Mouse (Mus musculus) liver, adult 2 months (tissue): Measurements from ENCODE around the gene Olfr1128. TPM values are rescaled to one million over a fixed set of nuclear protein-coding genes. Genes with fewer than 3 reads are reported as not detected.
"Not testable (repeated sequence)": the region's sequence is repeated elsewhere in the genome, so short reads cannot be mapped to it uniquely, and the experiment has no call there.

ENCODE experiments used
- DNase-seq: peaks from one replicate; pipeline ENCODE4 v3.0.0-alpha.2; 2011; ENCODE audit warnings: low read depth, low spot score; ENCODE audit errors: extremely low read depth
- H3K27ac ChIP-seq: fragments of 200-500 bp; replicated peaks from 2 replicates; pipeline ENCODE4 v1.5.1; 2012; ENCODE audit warnings: low read depth, mild to moderate bottlenecking, control low read depth, inconsistent platforms, low read length; ENCODE audit not compliant: insufficient read depth
- H3K27me3 ChIP-seq: fragments of 200-500 bp; 2 replicates; pipeline ENCODE4 v1.6.1; 2012; ENCODE audit warnings: mild to moderate bottlenecking, moderate library complexity, low read length, inconsistent platforms; ENCODE audit not compliant: control insufficient read depth, insufficient read depth
- H3K36me3 ChIP-seq: fragments of 200-500 bp; 2 replicates; pipeline ENCODE4 v1.6.1; 2012; ENCODE audit warnings: low read length, inconsistent platforms; ENCODE audit not compliant: control insufficient read depth, insufficient read depth
- H3K4me1 ChIP-seq: fragments of 200-500 bp; 2 replicates; pipeline ENCODE4 v1.6.1; 2011; ENCODE audit warnings: low read length; ENCODE audit not compliant: control insufficient read depth, insufficient read depth
- H3K4me3 ChIP-seq: fragments of 200-500 bp; 2 replicates; pipeline ENCODE4 v1.5.1; 2011; ENCODE audit warnings: low read depth, mild to moderate bottlenecking, control low read depth, low read length, moderate library complexity; ENCODE audit not compliant: insufficient read depth
- H3K79me2 ChIP-seq: fragments of 200-500 bp; 2 replicates; pipeline ENCODE4 v1.6.1; 2012; ENCODE audit warnings: inconsistent platforms, mild to moderate bottlenecking, low read length, moderate library complexity; ENCODE audit not compliant: control insufficient read depth, insufficient read depth
- H3K9ac ChIP-seq: fragments of 200-500 bp; 2 replicates; pipeline ENCODE4 v1.6.1; 2012; ENCODE audit warnings: low read depth, mild to moderate bottlenecking, control low read depth, inconsistent platforms, low read length
- CTCF ChIP-seq: fragments of 200-500 bp; IDR thresholded peaks from 2 replicates; pipeline ENCODE4 v1.5.1; 2011; ENCODE audit warnings: low read depth, low read length, control low read depth
- POLR2A ChIP-seq: fragments of 200-500 bp; IDR thresholded peaks from 2 replicates; pipeline ENCODE4 v1.6.1; 2011; ENCODE audit warnings: low read length, control low read depth; ENCODE audit not compliant: insufficient read depth; ENCODE audit errors: extremely low read depth
- WGBS: fragments of 180-500 bp; shearing (Covaris S2); methylation state at CpG from one replicate; pipeline ENCODE4 v1.1.7; 2018; 5-methylcytosine and 5-hydroxymethylcytosine counted together
- polyA plus RNA-seq: library from polyadenylated mRNA; depleted of rRNA; stranded (reverse); fragments of >200 nt; gene quantifications from 2 replicates; pipeline ENCODE4 v1.2.3, GENCODE M21; 2012; rRNA removed
- total RNA-seq: library from RNA; depleted of rRNA; stranded (reverse); fragments of >200 nt; gene quantifications from 2 replicates; pipeline ENCODE4 v1.2.3, GENCODE M21; 2014; rRNA removed

Olfr1128 gene
- total and polyA plus RNA-seq, 2 experiments = not detected

GRCm38 (mm10) chr2:87516581-87516980, 28.8 kb downstream of the Olfr1128 start:
- no peak overlapping the region for H3K27ac ChIP-seq
- TF ChIP-seq POLR2A (no peak), CTCF (no peak)
- no peak overlapping the region for H3K4me3 ChIP-seq
- H3K79me2 ChIP-seq = no peaks in the 10 kb centered on the region
- H3K9ac ChIP-seq = no peak overlapping the region
- H3K4me1 ChIP-seq = peaks cover 2% of the 10 kb centered on the region; the same call in 1 of the 2 replicates
- no peak for DNase-seq
- no peaks in the 10 kb centered on the region for H3K27me3 ChIP-seq
- 79% methylated on average over 3 of the region's 3 CpGs for WGBS
- no peaks in the 10 kb centered on the region for H3K36me3 ChIP-seq

- TF ChIP-seq POLR2A = no peak
- no peak for TF ChIP-seq CTCF
- 64% methylated on average over 8 of the region's 8 CpGs for WGBS
- no peak for DNase-seq
Observed at GRCm38 (mm10) chr2:87515457-87516060, 29.8 kb downstream of the Olfr1128 start.

GRCm38 (mm10) chr2:87515046-87515445, 30.3 kb downstream of the Olfr1128 start:
- DNase-seq = no peak
- H3K4me3 ChIP-seq = no peak overlapping the region
- H3K27ac ChIP-seq = no peak overlapping the region
- no peaks in the 10 kb centered on the region for H3K4me1 ChIP-seq
- 79% methylated on average over 2 of the region's 2 CpGs for WGBS
- TF ChIP-seq POLR2A (no peak), CTCF (no peak)
- H3K36me3 ChIP-seq = no peaks in the 10 kb centered on the region
- H3K9ac ChIP-seq = no peak overlapping the region
- H3K27me3 ChIP-seq = no peaks in the 10 kb centered on the region
- no peaks in the 10 kb centered on the region for H3K79me2 ChIP-seq

More at GRCm38 (mm10) chr2:87515457-87516060, 29.8 kb downstream of the Olfr1128 start:
- Histone ChIP-seq H3K4me1 (no peaks in the 10 kb centered on the region), H3K79me2 (no peaks in the 10 kb centered on the region), H3K9ac (no peak overlapping the region), H3K27me3 (no peaks in the 10 kb centered on the region), H3K4me3 (no peak overlapping the region), H3K36me3 (no peaks in the 10 kb centered on the region), H3K27ac (no peak overlapping the region)

- Histone ChIP-seq H3K4me3 (no peak within 1 kb of the TSS), H3K27ac (no peak within 1 kb of the TSS), H3K9ac (no peak within 1 kb of the TSS), H3K79me2 (no peaks in the 10 kb centered on the region), H3K4me1 (no peaks in the 10 kb centered on the region), H3K27me3 (no peaks in the 10 kb centered on the region), H3K36me3 (no peaks in the 10 kb centered on the region)
- no peak for TF ChIP-seq POLR2A
- no peak for TF ChIP-seq CTCF
- 79% methylated on average over 6 of the region's 6 CpGs for WGBS
- DNase-seq = no peak
Observed at GRCm38 (mm10) chr2:87506265-87506664, 39.1 kb downstream of the Olfr1128 start, which contains the start of gene Pramel6. TSS of gene Pramel6 (plus strand) at chr2:87506565.

GRCm38 (mm10) chr2:87496993-87497392, 48.3 kb downstream of the Olfr1128 start, which contains the start of gene Pramel7:
TSS of gene Pramel7 (minus strand) at chr2:87497093.
- not testable (repeated sequence) for DNase-seq, H3K9ac ChIP-seq, H3K27me3 ChIP-seq, H3K4me3 ChIP-seq, H3K27ac ChIP-seq, H3K79me2 ChIP-seq, H3K36me3 ChIP-seq, H3K4me1 ChIP-seq
- 70% methylated on average over 4 of the region's 5 CpGs for WGBS

Other genes with a start within 250 kb of the Olfr1128 start
- gene Olfr1118, start 238.0 kb downstream of the Olfr1128 start, total RNA-seq = not detected in 2 replicates
- not detected in 2 replicates for gene Olfr1118, start 238.0 kb downstream of the Olfr1128 start, polyA plus RNA-seq
- not detected in 2 replicates for gene Olfr1120, start 190.7 kb downstream of the Olfr1128 start, total RNA-seq
- not detected in 2 replicates for gene Olfr1120, start 190.7 kb downstream of the Olfr1128 start, polyA plus RNA-seq
- not detected in 2 replicates for gene Olfr1121, start 175.6 kb downstream of the Olfr1128 start, total RNA-seq
- gene Olfr1121, start 175.6 kb downstream of the Olfr1128 start, polyA plus RNA-seq = not detected in 2 replicates
- gene Olfr1122, start 159.7 kb downstream of the Olfr1128 start, total RNA-seq = not detected in 2 replicates
- not detected in 2 replicates for gene Olfr1122, start 159.7 kb downstream of the Olfr1128 start, polyA plus RNA-seq
- not detected in 2 replicates for gene Olfr1123, start 128.9 kb downstream of the Olfr1128 start, total RNA-seq
- gene Olfr1123, start 128.9 kb downstream of the Olfr1128 start, polyA plus RNA-seq = not detected in 2 replicates
- gene Olfr1124, start 115.3 kb downstream of the Olfr1128 start, total RNA-seq = not detected in 2 replicates
- gene Olfr1124, start 115.3 kb downstream of the Olfr1128 start, polyA plus RNA-seq = not detected in 2 replicates
- not detected in 2 replicates for gene Olfr1126, start 91.6 kb downstream of the Olfr1128 start, total RNA-seq
- gene Olfr1126, start 91.6 kb downstream of the Olfr1128 start, polyA plus RNA-seq = not detected in 2 replicates
- not detected in 2 replicates for gene Pramel7, start 48.4 kb downstream of the Olfr1128 start, total RNA-seq
- not detected in 2 replicates for gene Pramel7, start 48.4 kb downstream of the Olfr1128 start, polyA plus RNA-seq
- gene Pramel6, start 39.0 kb downstream of the Olfr1128 start, total RNA-seq = not detected in 2 replicates
- not detected in 2 replicates for gene Pramel6, start 39.0 kb downstream of the Olfr1128 start, polyA plus RNA-seq
- not detected in 2 replicates for gene Olfr153, start 13.7 kb downstream of the Olfr1128 start, total RNA-seq
- gene Olfr153, start 13.7 kb downstream of the Olfr1128 start, polyA plus RNA-seq = not detected in 2 replicates
- gene Olfr1129, start 28.4 kb upstream of the Olfr1128 start, total RNA-seq = not detected in 2 replicates
- gene Olfr1129, start 28.4 kb upstream of the Olfr1128 start, polyA plus RNA-seq = not detected in 2 replicates
- not detected in 2 replicates for gene Olfr1130, start 60.7 kb upstream of the Olfr1128 start, total RNA-seq
- not detected in 2 replicates for gene Olfr1130, start 60.7 kb upstream of the Olfr1128 start, polyA plus RNA-seq
- gene Olfr1131, start 81.6 kb upstream of the Olfr1128 start, total RNA-seq = not detected in 2 replicates
- not detected in 2 replicates for gene Olfr1131, start 81.6 kb upstream of the Olfr1128 start, polyA plus RNA-seq
- not detected in 2 replicates for gene Olfr1132, start 92.0 kb upstream of the Olfr1128 start, total RNA-seq
- not detected in 2 replicates for gene Olfr1132, start 92.0 kb upstream of the Olfr1128 start, polyA plus RNA-seq
- gene Olfr1133, start 101.8 kb upstream of the Olfr1128 start, total RNA-seq = not detected in 2 replicates
- gene Olfr1133, start 101.8 kb upstream of the Olfr1128 start, polyA plus RNA-seq = not detected in 2 replicates
- gene Olfr1134, start 112.9 kb upstream of the Olfr1128 start, total RNA-seq = not detected in 2 replicates
- not detected in 2 replicates for gene Olfr1134, start 112.9 kb upstream of the Olfr1128 start, polyA plus RNA-seq
- gene Olfr1135, start 128.1 kb upstream of the Olfr1128 start, total RNA-seq = not detected in 2 replicates
- gene Olfr1135, start 128.1 kb upstream of the Olfr1128 start, polyA plus RNA-seq = not detected in 2 replicates
- gene Olfr1136, start 148.4 kb upstream of the Olfr1128 start, total RNA-seq = not detected in 2 replicates
- not detected in 2 replicates for gene Olfr1136, start 148.4 kb upstream of the Olfr1128 start, polyA plus RNA-seq
- gene Olfr1137, start 167.6 kb upstream of the Olfr1128 start, total RNA-seq = not detected in 2 replicates
- not detected in 2 replicates for gene Olfr1137, start 167.6 kb upstream of the Olfr1128 start, polyA plus RNA-seq
- not detected in 2 replicates for gene Olfr1138, start 194.4 kb upstream of the Olfr1128 start, total RNA-seq
- gene Olfr1138, start 194.4 kb upstream of the Olfr1128 start, polyA plus RNA-seq = not detected in 2 replicates
- not detected in 2 replicates for gene Olfr1140, start 198.2 kb upstream of the Olfr1128 start, total RNA-seq
- not detected in 2 replicates for gene Olfr1140, start 198.2 kb upstream of the Olfr1128 start, polyA plus RNA-seq
- gene Olfr1141, start 208.4 kb upstream of the Olfr1128 start, total RNA-seq = not detected in 2 replicates
- not detected in 2 replicates for gene Olfr1141, start 208.4 kb upstream of the Olfr1128 start, polyA plus RNA-seq
- not detected in 2 replicates for gene Olfr152, start 233.9 kb upstream of the Olfr1128 start, total RNA-seq
- not detected in 2 replicates for gene Olfr152, start 233.9 kb upstream of the Olfr1128 start, polyA plus RNA-seq